Mouse (Mus musculus) kidney, embryonic 15.5 days (tissue): ENCODE measurements around the gene Tomm40. TPM values are rescaled to one million over a fixed set of nuclear protein-coding genes. Genes with fewer than 3 reads are reported as not detected.

Source experiments
- ATAC-seq: fragments of 200-750 bp; cut with Nextera tagmentation; replicated peaks from 2 replicates; pipeline ENCODE4 v1.8.0; 2017; ENCODE audit warnings: moderate TSS enrichment; ENCODE audit not compliant: low FRiP score
- H3K27ac ChIP-seq: fragments of 300-500 bp; sonication (generic); 2 replicates; pipeline ENCODE4 v1.5.1; 2015; ENCODE audit warnings: mild to moderate bottlenecking, inconsistent platforms
- H3K27me3 ChIP-seq: fragments of 300-500 bp; sonication (generic); 2 replicates; pipeline ENCODE4 v1.6.1; 2015; ENCODE audit warnings: inconsistent platforms
- H3K36me3 ChIP-seq: fragments of 300-500 bp; sonication (generic); 2 replicates; pipeline ENCODE4 v1.6.1; 2015; ENCODE audit warnings: inconsistent platforms
- H3K4me1 ChIP-seq: fragments of 300-500 bp; sonication (generic); 2 replicates; pipeline ENCODE4 v1.6.1; 2015; ENCODE audit warnings: inconsistent platforms
- H3K4me2 ChIP-seq: fragments of 300-500 bp; sonication (generic); 2 replicates; pipeline ENCODE4 v1.6.1; 2015; ENCODE audit warnings: moderate library complexity, mild to moderate bottlenecking, inconsistent platforms
- H3K4me3 ChIP-seq: fragments of 300-500 bp; sonication (generic); replicated peaks from 2 replicates; pipeline ENCODE4 v1.5.1; 2015; ENCODE audit warnings: mild to moderate bottlenecking, inconsistent platforms
- H3K9ac ChIP-seq: fragments of 300-500 bp; sonication (generic); 2 replicates; pipeline ENCODE4 v1.6.1; 2015; ENCODE audit warnings: mild to moderate bottlenecking, inconsistent platforms
- H3K9me3 ChIP-seq: fragments of 300-500 bp; sonication (generic); replicated peaks from 2 replicates; pipeline ENCODE4 v1.6.1; 2016; ENCODE audit warnings: inconsistent platforms
- WGBS: fragments of 180-500 bp; shearing (Covaris S2); methylation state at CpG from one replicate; pipeline ENCODE4 v1.1.7; 2015; ENCODE audit warnings: mixed read lengths; 5-methylcytosine and 5-hydroxymethylcytosine counted together
- polyA plus RNA-seq: library from polyadenylated mRNA; unstranded; fragments of >200 nt; fragmentation: Nextera tagmentation; extraction: Ambion mirVana; gene quantifications from 2 replicates; pipeline ENCODE4 v1.2.1, GENCODE M21; 2015

Tomm40 gene
- polyA plus RNA-seq, 1 experiment from 2014 or later: 177 TPM

GRCm38 (mm10) chr7:19678901-19679300 lies 36.3 kb downstream of the Tomm40 start:
- Histone ChIP-seq H3K27ac (no peak overlapping the region), H3K4me2 (no peak overlapping the region), H3K4me3 (no peak overlapping the region), H3K27me3 (no peaks in the 10 kb centered on the region), H3K9ac (no peak overlapping the region), H3K36me3 (no peaks in the 10 kb centered on the region), H3K9me3 (no peaks in the 10 kb centered on the region), H3K4me1 (0 out of 2 replicates have a peak, but pooled peaks cover 3% of the 10 kb centered on the region)
- WGBS: 85% methylated on average over 3 of the region's 3 CpGs
- no peak for ATAC-seq

GRCm38 (mm10) chr7:19677872-19678271 lies 37.4 kb downstream of the Tomm40 start, which contains the start of gene Apoc2:
Gene Apoc2 (minus strand): TSS chr7:19677941.
- Histone ChIP-seq H3K27ac (no peak within 1 kb of the TSS), H3K9me3 (no peaks in the 10 kb centered on the region), H3K36me3 (no peaks in the 10 kb centered on the region), H3K4me3 (no peak within 1 kb of the TSS), H3K4me2 (no peak within 1 kb of the TSS), H3K27me3 (no peaks in the 10 kb centered on the region), H3K9ac (no peak within 1 kb of the TSS), H3K4me1 (no peaks in the 10 kb centered on the region)
- no peak for ATAC-seq
- WGBS: 61% methylated on average over 8 of the region's 8 CpGs

- H3K4me1 ChIP-seq: no peaks in the 10 kb centered on the region
- H3K27ac ChIP-seq: no peak overlapping the region
- H3K9ac ChIP-seq: no peak overlapping the region
- 72% methylated on average over 1 of the region's 1 CpGs for WGBS
- H3K36me3 ChIP-seq: no peaks in the 10 kb centered on the region
- H3K4me3 ChIP-seq: no peak overlapping the region
- H3K4me2 ChIP-seq: no peak overlapping the region
- H3K27me3 ChIP-seq: no peaks in the 10 kb centered on the region
- no peaks in the 10 kb centered on the region for H3K9me3 ChIP-seq
- no peak for ATAC-seq
These were observed 38.6 kb downstream of the Tomm40 start for GRCm38 (mm10) chr7:19676662-19677061.

GRCm38 (mm10) chr7:19675824-19676223 lies 39.4 kb downstream of the Tomm40 start:
- Histone ChIP-seq H3K4me3 (no peak overlapping the region), H3K27me3 (no peaks in the 10 kb centered on the region), H3K36me3 (no peaks in the 10 kb centered on the region), H3K27ac (no peak overlapping the region), H3K4me2 (no peak overlapping the region), H3K4me1 (no peaks in the 10 kb centered on the region), H3K9me3 (no peaks in the 10 kb centered on the region), H3K9ac (no peak overlapping the region)
- WGBS: 83% methylated on average over 10 of the region's 10 CpGs
- ATAC-seq: no peak

GRCm38 (mm10) chr7:19673083-19673699 lies 42.0 kb downstream of the Tomm40 start:
- no peak overlapping the region for H3K9ac ChIP-seq
- ATAC-seq: no peak
- H3K36me3 ChIP-seq: no peaks in the 10 kb centered on the region
- WGBS: 61% methylated on average over 14 of the region's 14 CpGs
- peaks cover 5% of the 10 kb centered on the region for H3K4me1 ChIP-seq
- no peak overlapping the region for H3K4me3 ChIP-seq
- H3K27me3 ChIP-seq: no peaks in the 10 kb centered on the region
- no peak overlapping the region for H3K27ac ChIP-seq
- H3K4me2 ChIP-seq: no peak overlapping the region
- no peaks in the 10 kb centered on the region for H3K9me3 ChIP-seq

- ATAC-seq: no peak
- H3K4me3 ChIP-seq: no peak overlapping the region
- no peaks in the 10 kb centered on the region for H3K27me3 ChIP-seq
- no peak overlapping the region for H3K4me2 ChIP-seq
- peaks cover 6% of the 10 kb centered on the region for H3K4me1 ChIP-seq
- 68% methylated on average over 10 of the region's 10 CpGs for WGBS
- H3K9ac ChIP-seq: no peak overlapping the region
- no peaks in the 10 kb centered on the region for H3K36me3 ChIP-seq
- no peak overlapping the region for H3K27ac ChIP-seq
- H3K9me3 ChIP-seq: no peaks in the 10 kb centered on the region
These were observed 43.7 kb downstream of the Tomm40 start for GRCm38 (mm10) chr7:19671511-19671910.

- Histone ChIP-seq H3K27ac (peak overlapping the region; percentile 78), H3K27me3 (no peaks in the 10 kb centered on the region), H3K4me2 (peak overlapping the region; percentile 45), H3K4me3 (peak overlapping the region; percentile 15), H3K4me1 (peaks cover 16% of the 10 kb centered on the region), H3K36me3 (no peaks in the 10 kb centered on the region), H3K9me3 (no peaks in the 10 kb centered on the region), H3K9ac (peak overlapping the region; percentile 27; the same call in 1 of the 2 replicates)
- 2% methylated on average over 10 of the region's 10 CpGs for WGBS
- peak; percentile 79 for ATAC-seq
These were observed 46.1 kb downstream of the Tomm40 start for GRCm38 (mm10) chr7:19668947-19669721.

- H3K27me3 ChIP-seq: no peaks in the 10 kb centered on the region
- no peak overlapping the region for H3K9ac ChIP-seq
- H3K4me1 ChIP-seq: peaks cover 32% of the 10 kb centered on the region
- no peak overlapping the region for H3K27ac ChIP-seq
- H3K4me3 ChIP-seq: no peak overlapping the region
- no peak for ATAC-seq
- no peak overlapping the region for H3K4me2 ChIP-seq
- no peaks in the 10 kb centered on the region for H3K9me3 ChIP-seq
- 74% methylated on average over 2 of the region's 2 CpGs for WGBS
- H3K36me3 ChIP-seq: 0 out of 2 replicates have a peak, but pooled peaks cover 6% of the 10 kb centered on the region
These were observed 47.8 kb downstream of the Tomm40 start for GRCm38 (mm10) chr7:19667434-19667833.

GRCm38 (mm10) chr7:19666750-19667149 lies 48.5 kb downstream of the Tomm40 start:
- Histone ChIP-seq H3K4me3 (no peak overlapping the region), H3K4me2 (no peak overlapping the region), H3K9me3 (no peaks in the 10 kb centered on the region), H3K27ac (no peak overlapping the region), H3K27me3 (no peaks in the 10 kb centered on the region), H3K4me1 (peaks cover 32% of the 10 kb centered on the region), H3K9ac (no peak overlapping the region), H3K36me3 (peaks cover 10% of the 10 kb centered on the region)
- no peak for ATAC-seq
- 69% methylated on average over 3 of the region's 3 CpGs for WGBS

GRCm38 (mm10) chr7:19664955-19665841 lies 50.0 kb downstream of the Tomm40 start, which contains the start of gene Clptm1:
Gene Clptm1 (minus strand): TSS chr7:19665033.
- Histone ChIP-seq H3K27me3 (no peaks in the 10 kb centered on the region), H3K4me3 (peak within 1 kb of the TSS; percentile 100), H3K9me3 (no peaks in the 10 kb centered on the region), H3K9ac (peak within 1 kb of the TSS; percentile 99), H3K4me1 (peaks cover 32% of the 10 kb centered on the region), H3K36me3 (peaks cover 22% of the 10 kb centered on the region), H3K27ac (peak within 1 kb of the TSS; percentile 98), H3K4me2 (peak within 1 kb of the TSS; percentile 79)
- under 1% methylated on average over 62 of the region's 63 CpGs for WGBS
- peak; percentile 85 for ATAC-seq

- H3K27ac ChIP-seq: peak overlapping the region; percentile 84
- peaks cover 32% of the 10 kb centered on the region for H3K4me1 ChIP-seq
- no peaks in the 10 kb centered on the region for H3K27me3 ChIP-seq
- ATAC-seq: peak; percentile 68
- H3K9ac ChIP-seq: peak overlapping the region; percentile 99
- peak overlapping the region; percentile 100 for H3K4me3 ChIP-seq
- H3K9me3 ChIP-seq: no peaks in the 10 kb centered on the region
- peak overlapping the region; percentile 79 for H3K4me2 ChIP-seq
- peaks cover 29% of the 10 kb centered on the region for H3K36me3 ChIP-seq
- WGBS: under 1% methylated on average over 32 of the region's 37 CpGs
These were observed 50.7 kb downstream of the Tomm40 start for GRCm38 (mm10) chr7:19664455-19664954.
